Mouse (Mus musculus) liver, adult (tissue): ENCODE data around the gene Gm21083.
"Not testable (repeated sequence)": the region's sequence is repeated elsewhere in the genome, so short reads cannot be mapped to it uniquely, and the experiment has no call there.

Source experiments
- GATA4 ChIP-seq: IDR thresholded peaks from 2 replicates; pipeline ENCODE4 v1.6.1; 2014; ENCODE audit warnings: mild to moderate bottlenecking, low read length; ENCODE audit not compliant: insufficient replicate concordance

Gm21083 gene

GRCm38 (mm10) chr5:15577033-15577432, at the start of gene Gm21083:
Gene Gm21083, plus strand, starts transcription at chr5:15577333.
- TF ChIP-seq GATA4, result not testable (repeated sequence)

DNA sequence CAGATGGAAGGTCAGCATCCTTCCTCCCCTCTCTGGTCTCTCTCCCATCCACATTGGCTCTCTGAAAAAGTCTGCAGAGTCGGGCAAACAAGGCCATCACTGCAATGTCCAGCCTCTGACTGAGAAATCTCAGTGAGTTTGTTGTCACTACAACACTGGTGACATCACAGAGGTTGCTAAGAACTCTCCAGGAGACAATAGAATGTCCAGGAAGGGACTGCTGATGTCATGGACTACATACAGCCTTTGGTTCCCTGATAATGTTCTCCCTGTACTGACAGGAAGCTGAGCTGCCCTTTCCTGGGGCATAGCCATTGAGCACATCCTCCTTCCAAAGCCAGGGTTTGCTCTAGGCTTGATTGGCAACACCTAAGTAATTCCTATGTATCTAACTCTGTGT, 48.0 kb upstream of the Gm21083 start, which contains the start of gene Gm21190:
Gene Gm21190, minus strand, starts transcription at position 101 of the 400 bp plus-strand sequence.
- TF ChIP-seq GATA4, result not testable (repeated sequence)

- not testable (repeated sequence) for TF ChIP-seq GATA4
Measured at GRCm38 (mm10) chr5:15618764-15619163, 41.6 kb downstream of the Gm21083 start, which contains the start of gene Speer4d. Gene Speer4d, plus strand, starts transcription at chr5:15619064.
